Mouse (Mus musculus) intestine, postnatal 0 days (tissue): ENCODE measurements at regions not wholly inside any gene's neighbourhood (a gene's known extent, or its start where the extent isn't known, plus 50 kb on each side); places are given as distances from the start of the nearest gene placed in this dataset.

Source experiments
- ATAC-seq: fragments of 200-750 bp; cut with Nextera tagmentation; 2 replicates; pipeline ENCODE4 v1.8.0; 2017; ENCODE audit warnings: mild to moderate bottlenecking, moderate TSS enrichment, moderate library complexity
- H3K27ac ChIP-seq: fragments of 300-500 bp; sonication (generic); 2 replicates; pipeline ENCODE4 v1.5.1; 2014; ENCODE audit warnings: mild to moderate bottlenecking, low read depth, low read length, moderate library complexity
- H3K27me3 ChIP-seq: fragments of 300-500 bp; sonication (generic); replicated peaks from 2 replicates; pipeline ENCODE4 v1.6.1; 2014; ENCODE audit warnings: low read length, mixed read lengths; ENCODE audit not compliant: control insufficient read depth, insufficient read depth
- H3K36me3 ChIP-seq: fragments of 300-500 bp; sonication (generic); 2 replicates; pipeline ENCODE4 v1.6.1; 2014; ENCODE audit warnings: mild to moderate bottlenecking, moderate library complexity; ENCODE audit not compliant: control insufficient read depth, insufficient read depth
- H3K4me1 ChIP-seq: fragments of 300-500 bp; sonication (generic); replicated peaks from 2 replicates; pipeline ENCODE4 v1.6.1; 2014; ENCODE audit warnings: antibody characterized with exemption, low read length, mixed read lengths; ENCODE audit not compliant: control insufficient read depth, insufficient read depth
- H3K4me2 ChIP-seq: fragments of 300-500 bp; sonication (generic); replicated peaks from 2 replicates; pipeline ENCODE4 v1.6.1; 2014; ENCODE audit warnings: low read depth, mild to moderate bottlenecking, moderate library complexity
- H3K4me3 ChIP-seq: fragments of 300-500 bp; sonication (generic); 2 replicates; pipeline ENCODE4 v1.5.1; 2014; ENCODE audit warnings: low read depth, low read length
- H3K9ac ChIP-seq: fragments of 300-500 bp; sonication (generic); 2 replicates; pipeline ENCODE4 v1.6.1; 2014; ENCODE audit warnings: mild to moderate bottlenecking, low read depth, low read length
- H3K9me3 ChIP-seq: fragments of 300-500 bp; sonication (generic); 2 replicates; pipeline ENCODE4 v1.6.1; 2016; ENCODE audit warnings: mixed run types; ENCODE audit not compliant: control insufficient read depth
- CTCF ChIP-seq: sonication (generic); IDR thresholded peaks from 2 replicates; pipeline ENCODE4 v1.5.1; 2016; ENCODE audit warnings: low read depth, mild to moderate bottlenecking, control low read depth, antibody characterized with exemption, moderate library complexity
- WGBS: fragments of 180-500 bp; shearing (Covaris S2); extraction: QIAGEN DNeasy Blood & Tissue Kit; methylation state at CpG from one replicate; pipeline ENCODE4 v1.1.7; 2014; 5-methylcytosine and 5-hydroxymethylcytosine counted together

- no peak for ATAC-seq
- Histone ChIP-seq H3K4me2 (no peak overlapping the region), H3K4me3 (no peak overlapping the region), H3K27ac (no peak overlapping the region), H3K4me1 (no peaks in the 10 kb centered on the region), H3K27me3 (no peaks in the 10 kb centered on the region), H3K9me3 (no peaks in the 10 kb centered on the region), H3K9ac (no peak overlapping the region), H3K36me3 (no peaks in the 10 kb centered on the region)
- no peak for TF ChIP-seq CTCF
- 51% methylated on average over 1 of the region's 1 CpGs for WGBS
Observed at GRCm38 (mm10) chr1:18463218-18463617, 198.3 kb upstream of the Defb41 start.

DNA sequence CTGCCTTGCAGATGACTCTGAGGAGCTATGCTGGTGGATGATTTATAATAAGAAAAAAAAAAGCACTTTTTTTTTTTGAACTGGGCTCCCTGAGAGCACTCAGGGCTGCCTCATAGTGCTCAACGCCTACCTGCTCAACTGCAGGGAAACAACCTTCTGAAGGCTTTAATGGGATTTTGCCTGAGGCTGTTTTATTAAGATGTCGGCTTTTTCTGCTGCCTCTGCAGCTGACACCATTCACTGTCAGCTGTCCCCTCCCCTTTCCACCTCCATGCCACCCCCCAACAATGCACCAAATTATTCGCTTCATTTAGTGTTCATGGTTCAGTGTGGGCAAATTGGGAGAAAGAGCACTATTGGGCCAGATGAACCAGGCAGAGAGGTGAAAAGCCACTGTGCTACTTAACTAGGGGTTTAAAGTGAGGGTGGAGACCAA, 151.4 kb upstream of the Defb41 start:
- WGBS, result 70% methylated on average over 3 of the region's 3 CpGs
- no peak for ATAC-seq

DNA sequence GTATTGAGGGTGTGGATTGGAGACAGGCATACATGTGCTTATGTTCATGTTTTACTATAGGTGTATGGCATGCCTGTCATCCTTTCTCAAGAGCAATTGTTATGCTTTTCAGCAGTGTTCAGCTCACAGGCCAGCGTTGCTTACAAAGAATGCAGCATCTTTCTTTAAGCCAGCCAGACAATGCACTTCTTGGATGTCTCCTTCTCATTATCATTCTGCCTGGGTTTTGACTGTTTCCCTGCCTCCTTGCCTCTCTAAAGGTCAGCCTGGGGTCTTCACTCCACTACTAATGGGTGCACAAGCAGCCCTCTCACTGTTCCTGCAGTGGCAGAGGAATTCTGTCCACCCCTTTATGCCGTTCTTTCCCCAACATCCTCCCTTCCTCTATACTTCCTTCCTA, 150.9 kb upstream of the Defb41 start:
- ATAC-seq, result no peak
- Histone ChIP-seq H3K36me3 (no peaks in the 10 kb centered on the region), H3K9ac (no peak overlapping the region)

More for the DNA sequence above, 151.4 kb upstream of the Defb41 start:
- Histone ChIP-seq H3K9ac (no peak overlapping the region), H3K27me3 (no peaks in the 10 kb centered on the region), H3K36me3 (no peaks in the 10 kb centered on the region), H3K9me3 (no peaks in the 10 kb centered on the region), H3K4me1 (no peaks in the 10 kb centered on the region), H3K27ac (no peak overlapping the region), H3K4me3 (no peak overlapping the region), H3K4me2 (no peak overlapping the region)
- no peak for TF ChIP-seq CTCF

GRCm38 (mm10) chr1:18412746-18413145, 147.8 kb upstream of the Defb41 start:
- Histone ChIP-seq H3K27ac (no peak overlapping the region), H3K36me3 (no peaks in the 10 kb centered on the region), H3K9ac (no peak overlapping the region), H3K27me3 (no peaks in the 10 kb centered on the region), H3K9me3 (no peaks in the 10 kb centered on the region), H3K4me3 (no peak overlapping the region), H3K4me1 (no peaks in the 10 kb centered on the region), H3K4me2 (no peak overlapping the region)
- no peak for ATAC-seq
- TF ChIP-seq CTCF, result peak; percentile 41
- WGBS, result 70% methylated on average over 2 of the region's 2 CpGs

More for the DNA sequence above, 150.9 kb upstream of the Defb41 start:
- H3K27ac ChIP-seq, result no peak overlapping the region
- no peak overlapping the region for H3K4me3 ChIP-seq
- H3K27me3 ChIP-seq, result no peaks in the 10 kb centered on the region
- H3K4me2 ChIP-seq, result no peak overlapping the region
- no peak for TF ChIP-seq CTCF
- no peaks in the 10 kb centered on the region for H3K4me1 ChIP-seq
- no peaks in the 10 kb centered on the region for H3K9me3 ChIP-seq
- 77% methylated on average over 2 of the region's 2 CpGs for WGBS

DNA sequence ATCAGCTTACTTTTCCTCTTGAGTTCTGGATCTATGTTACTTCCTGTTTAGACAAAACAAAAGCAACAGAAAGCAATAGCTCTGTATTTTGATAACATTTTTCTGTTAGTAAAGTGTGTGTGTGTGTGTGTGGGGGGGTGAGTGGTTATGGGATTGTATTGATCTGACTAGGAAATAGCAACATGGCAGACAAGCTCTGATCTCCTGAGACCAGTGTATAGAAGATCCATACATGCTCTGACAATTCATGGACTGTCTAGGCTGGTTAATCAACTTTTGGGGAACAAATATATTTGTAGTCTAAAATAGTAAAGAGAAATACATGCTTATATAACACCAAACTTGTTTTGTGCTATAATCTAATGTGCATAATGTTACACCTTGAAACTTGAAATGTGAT, 124.7 kb upstream of the Defb41 start:
- Histone ChIP-seq H3K4me3 (no peak overlapping the region), H3K27ac (no peak overlapping the region), H3K4me1 (no peaks in the 10 kb centered on the region), H3K27me3 (no peaks in the 10 kb centered on the region), H3K9ac (no peak overlapping the region), H3K9me3 (no peaks in the 10 kb centered on the region), H3K36me3 (no peaks in the 10 kb centered on the region), H3K4me2 (no peak overlapping the region)
- ATAC-seq, result no peak
- no peak for TF ChIP-seq CTCF

DNA sequence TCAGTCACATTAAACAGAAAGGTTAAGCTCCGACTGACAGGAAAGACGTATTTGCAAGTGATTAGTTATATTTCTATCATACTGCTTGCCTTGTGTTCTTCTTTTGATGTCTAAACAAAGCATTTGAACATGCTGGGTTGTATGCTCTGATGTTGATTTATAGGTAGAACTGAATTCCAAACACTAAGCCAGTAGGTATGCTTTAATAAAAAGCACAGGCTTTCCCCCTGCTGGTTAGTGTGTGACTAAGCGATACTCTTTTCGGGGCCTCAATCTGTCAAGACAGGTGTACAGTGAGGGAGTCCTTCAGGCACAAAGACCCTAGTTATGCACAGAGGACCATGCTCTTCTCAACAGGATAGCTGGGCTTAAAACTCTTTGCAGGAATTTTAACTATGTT, 119.1 kb upstream of the Defb41 start:
- WGBS, result 57% methylated on average over 4 of the region's 4 CpGs
- Histone ChIP-seq H3K9me3 (no peaks in the 10 kb centered on the region), H3K9ac (no peak overlapping the region), H3K27ac (no peak overlapping the region), H3K4me1 (no peaks in the 10 kb centered on the region), H3K4me3 (no peak overlapping the region), H3K36me3 (no peaks in the 10 kb centered on the region), H3K4me2 (no peak overlapping the region), H3K27me3 (no peaks in the 10 kb centered on the region)
- TF ChIP-seq CTCF, result no peak
- no peak for ATAC-seq
